Mouse (Mus musculus): Measurements from ENCODE around the gene Il17rd. TPM values are rescaled to one million over a fixed set of nuclear protein-coding genes. Genes with fewer than 3 reads are reported as not detected.
A peak's percentile ranks its signal among the peaks of the same experiment; 100 is the strongest.

The Il17rd gene
- total RNA-seq, 2 experiments from 2014 or later = 4.8 to 5.1 TPM

DNA sequence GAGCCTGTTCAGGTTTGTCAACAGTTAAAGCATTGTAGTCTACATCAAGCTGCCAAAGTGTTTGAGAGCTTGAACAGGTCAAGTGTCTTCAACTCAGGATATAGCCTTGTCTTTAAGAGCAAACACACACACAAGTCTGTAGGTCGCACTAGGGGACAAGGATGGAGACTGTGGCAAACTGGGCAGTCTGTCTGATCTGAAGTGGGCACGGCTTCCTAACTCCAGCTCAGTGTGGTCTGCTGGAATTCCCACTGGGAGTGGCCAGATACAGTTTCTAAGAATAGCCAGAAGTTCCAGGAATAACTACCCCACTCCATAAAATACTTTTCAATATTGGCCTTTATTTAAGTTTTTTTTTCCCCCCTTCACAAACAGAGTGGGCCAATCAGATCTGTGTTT is 37.8 kb downstream of the Il17rd start:
- DNase-seq = no peak
- intact Hi-C loops (cut with DNase I) = no loop called here

DNA sequence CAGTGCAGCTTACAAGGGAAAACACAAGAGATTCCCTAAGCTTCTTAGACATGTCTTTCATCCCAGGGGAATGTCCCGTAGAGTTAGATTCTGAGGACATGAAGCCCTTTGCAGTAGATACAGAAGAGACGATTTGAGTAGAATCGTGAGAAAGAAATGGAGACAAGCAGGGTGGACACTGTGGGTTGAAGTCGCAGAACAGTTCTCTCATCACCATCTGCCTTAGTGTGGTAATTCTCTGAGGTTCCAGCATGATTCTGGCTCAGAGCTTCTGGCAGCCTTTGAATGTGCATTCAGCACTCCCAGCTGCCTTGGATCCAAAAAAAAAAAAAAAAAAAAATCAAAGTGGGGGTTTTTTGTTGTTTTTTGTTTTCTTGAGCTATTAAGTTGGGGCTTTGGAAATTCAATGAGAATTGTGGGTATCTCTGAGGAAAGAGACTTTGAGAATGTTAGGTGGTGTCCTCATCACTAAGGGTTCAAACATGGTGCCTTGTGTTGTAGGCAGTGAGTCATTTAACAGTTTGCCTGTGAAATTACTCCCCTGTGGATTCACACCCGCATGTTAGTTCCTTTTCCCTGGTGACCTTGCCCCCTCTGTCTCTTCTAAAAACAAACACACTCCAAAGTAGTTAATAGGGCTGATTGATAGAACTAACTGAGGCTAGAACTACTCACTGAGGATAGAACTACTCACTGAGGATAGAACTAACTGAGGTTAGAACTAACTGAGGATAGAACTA is 43.0 kb downstream of the Il17rd start:
- no peak for DNase-seq
- intact Hi-C loops (cut with DNase I) = no loop called here

DNA sequence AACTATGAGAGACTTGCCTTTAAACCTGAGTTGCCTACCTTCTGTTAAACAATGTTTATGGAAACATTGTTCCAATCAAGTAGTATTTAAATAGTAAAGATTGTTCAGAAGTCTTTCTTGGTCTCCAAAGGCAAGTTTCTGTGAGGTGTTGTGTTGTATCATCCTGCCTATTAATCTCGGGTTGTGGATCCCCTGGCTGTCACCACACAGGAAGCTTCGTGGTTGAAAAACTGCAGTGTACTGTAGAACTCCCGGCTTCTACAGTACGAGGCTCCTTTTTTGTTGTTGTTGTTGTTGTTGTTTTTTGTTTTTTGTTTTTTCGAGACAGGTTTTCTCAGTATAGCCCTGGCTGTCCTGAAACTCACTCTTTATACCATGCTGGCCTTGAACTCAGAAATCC is 46.7 kb downstream of the Il17rd start:
- intact Hi-C loops (cut with DNase I) = no loop called here
- DNase-seq = no peak

DNA sequence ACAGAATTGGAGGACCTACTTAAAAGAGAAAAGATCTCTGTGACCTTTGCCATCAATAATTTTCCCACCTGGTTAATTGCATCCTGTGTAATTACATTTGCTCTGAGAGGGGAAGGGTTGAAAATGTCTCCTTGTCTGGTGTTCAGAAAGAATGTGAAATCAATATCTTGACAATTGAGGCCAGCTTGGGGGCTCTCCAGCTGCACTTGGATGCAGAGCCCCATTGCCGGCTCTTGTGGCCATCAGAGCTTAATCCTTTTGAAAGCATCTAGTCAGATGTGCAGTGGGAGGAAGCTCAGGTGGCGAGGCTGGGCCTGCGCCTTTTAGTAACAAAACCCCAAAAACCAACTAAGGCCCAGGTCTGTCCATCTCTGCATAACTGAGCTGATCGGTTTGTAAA is 47.3 kb downstream of the Il17rd start:
- DNase-seq = no peak
- intact Hi-C loops (cut with DNase I) = no loop called here

DNA sequence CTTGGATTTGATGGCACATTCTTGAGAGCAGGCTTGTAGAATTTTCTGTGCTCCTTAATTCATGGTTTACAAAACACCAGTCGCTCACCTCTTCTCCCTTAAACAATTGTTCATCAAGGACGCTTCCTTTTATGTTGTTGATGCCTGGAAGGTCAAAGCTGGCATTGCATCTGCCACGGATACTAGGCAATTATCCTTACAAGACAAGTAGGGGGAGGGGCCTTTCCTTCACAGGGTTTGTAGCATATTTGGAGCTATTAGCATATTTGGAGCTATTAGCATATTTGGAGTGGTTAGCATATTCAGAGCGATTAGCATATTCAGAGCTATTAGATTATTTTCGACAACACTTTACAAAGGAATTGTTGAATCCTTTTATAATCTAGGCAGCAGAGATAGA is 55.5 kb downstream of the Il17rd start:
- DNase-seq = no peak
- intact Hi-C loops (cut with DNase I) = no loop called here

DNA sequence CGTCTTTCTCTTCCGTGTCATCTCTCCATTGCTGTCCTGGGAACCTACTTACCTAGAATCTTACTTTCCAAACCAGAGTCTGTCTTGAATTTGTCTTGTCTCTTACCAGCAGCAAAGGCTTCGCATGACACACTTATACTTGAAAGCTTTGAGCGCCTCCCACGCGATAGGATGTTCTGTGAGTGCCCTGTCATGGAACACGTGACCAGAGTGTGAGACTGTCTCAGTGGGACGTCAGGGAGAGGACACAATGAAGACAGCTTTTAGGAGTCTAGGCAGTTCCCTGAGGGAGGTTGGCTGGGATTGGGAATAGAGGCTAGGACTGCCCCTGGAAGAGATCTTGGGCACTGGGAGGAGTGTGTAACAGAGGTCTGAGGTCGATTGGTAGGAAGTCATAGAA is 57.4 kb downstream of the Il17rd start:
- no peak for DNase-seq
- intact Hi-C loops (cut with DNase I) = loop anchor here (1.0 to 5.0 kb wide), 3 partner anchors 65 to 309 kb away; no protein-coding TSS in a partner anchor

DNA sequence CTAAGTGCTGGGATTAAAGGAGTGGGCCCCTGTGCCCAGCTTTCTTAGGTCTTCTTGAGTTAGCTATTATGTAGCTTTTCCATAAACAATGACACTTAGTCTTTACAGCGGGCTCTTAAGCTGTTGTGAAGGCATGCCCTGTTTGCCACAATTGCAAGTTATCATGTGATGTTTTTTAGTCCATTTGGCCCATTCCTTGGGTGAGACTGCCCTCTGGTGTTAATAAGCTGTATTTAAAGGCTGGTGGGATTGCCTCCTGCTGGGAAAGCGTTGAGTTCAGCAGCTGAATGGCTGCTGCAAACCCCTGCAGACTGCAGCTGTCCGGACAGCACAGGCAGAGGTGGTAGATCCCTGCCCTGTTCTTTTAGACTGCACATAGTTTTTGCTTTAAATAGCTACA is 58.0 kb downstream of the Il17rd start:
- peak; percentile 71 to 76 for DNase-seq
- intact Hi-C loops (cut with DNase I) = loop anchor here (1.0 to 5.0 kb wide), 3 partner anchors 65 to 309 kb away; no protein-coding TSS in a partner anchor

DNA sequence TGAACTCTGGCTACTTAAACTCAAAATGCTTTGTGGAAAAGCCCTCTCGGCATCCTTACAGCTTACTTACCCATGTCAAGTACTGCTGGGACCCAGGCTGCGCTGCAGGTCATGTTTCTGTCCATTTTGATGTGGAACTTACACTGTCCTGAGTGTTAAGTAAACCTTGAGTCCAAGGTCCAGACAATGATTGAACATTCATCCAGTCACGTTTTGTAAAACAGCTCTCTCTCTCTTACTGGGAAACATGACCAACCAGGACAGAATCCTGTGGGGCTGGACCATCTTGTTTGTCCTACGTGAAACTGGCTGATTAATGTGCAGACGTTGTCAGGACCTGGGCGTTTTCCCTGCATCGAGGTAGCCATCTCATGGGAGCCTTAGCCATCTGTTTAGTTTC is 63.0 kb downstream of the Il17rd start:
- intact Hi-C loops (cut with DNase I) = no loop called here
- DNase-seq = no peak

DNA sequence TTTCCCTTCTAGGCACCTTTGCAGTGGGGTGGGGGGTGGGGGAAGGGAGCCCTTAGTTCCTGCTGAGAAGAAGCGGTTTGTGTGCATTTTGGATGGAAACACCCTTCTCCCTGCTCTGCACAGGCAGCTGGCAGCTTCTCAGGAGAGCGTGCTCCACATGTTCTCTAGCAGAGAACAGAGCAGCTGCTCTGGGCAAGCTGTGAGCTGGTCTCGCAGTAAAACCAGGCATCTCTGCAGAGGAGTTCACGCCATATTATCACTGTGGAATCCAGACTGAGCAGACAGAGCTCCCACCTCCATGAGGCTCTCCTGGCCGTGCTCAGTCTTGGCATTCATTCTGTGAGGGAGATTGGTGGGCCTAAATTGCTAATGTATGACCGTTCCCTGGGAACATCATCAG is 64.0 kb downstream of the Il17rd start:
- intact Hi-C loops (cut with DNase I) = no loop called here
- no peak for DNase-seq

DNA sequence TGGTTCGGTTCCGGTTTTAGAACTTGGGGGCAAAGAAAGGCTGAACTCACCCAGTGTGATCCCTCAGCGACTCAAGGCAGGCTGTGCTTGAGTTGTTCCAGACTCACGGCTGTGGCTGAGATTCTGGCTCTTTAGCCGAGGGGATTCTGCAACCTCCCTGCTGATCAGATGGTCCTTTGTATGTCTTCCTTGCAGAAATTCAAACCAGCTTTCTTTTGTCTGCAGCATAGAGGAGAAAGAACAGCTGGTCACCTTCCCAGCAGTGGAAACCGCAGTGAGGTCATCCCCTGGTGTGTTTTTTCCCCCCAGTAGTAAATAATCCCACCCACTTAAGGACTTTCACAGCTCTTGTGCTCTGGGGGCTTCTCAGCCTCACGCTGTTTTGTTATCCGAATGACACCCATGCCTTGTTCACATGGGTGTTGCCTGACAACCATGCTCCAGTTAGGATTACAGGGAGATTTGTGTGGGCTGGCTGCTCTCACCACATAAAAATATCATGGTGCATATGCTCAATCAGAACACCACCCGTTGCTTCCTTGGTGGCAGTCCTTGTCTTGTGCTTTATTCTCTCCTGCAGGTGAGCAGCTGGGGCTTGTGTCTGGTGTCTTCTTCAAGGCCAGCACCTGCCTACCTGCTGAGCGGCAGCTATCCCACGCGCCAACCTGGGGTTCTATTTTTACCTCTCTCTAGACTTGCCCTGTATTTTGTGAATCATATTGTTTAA is 67.2 kb downstream of the Il17rd start:
- no peak for DNase-seq
- intact Hi-C loops (cut with DNase I) = no loop called here

DNA sequence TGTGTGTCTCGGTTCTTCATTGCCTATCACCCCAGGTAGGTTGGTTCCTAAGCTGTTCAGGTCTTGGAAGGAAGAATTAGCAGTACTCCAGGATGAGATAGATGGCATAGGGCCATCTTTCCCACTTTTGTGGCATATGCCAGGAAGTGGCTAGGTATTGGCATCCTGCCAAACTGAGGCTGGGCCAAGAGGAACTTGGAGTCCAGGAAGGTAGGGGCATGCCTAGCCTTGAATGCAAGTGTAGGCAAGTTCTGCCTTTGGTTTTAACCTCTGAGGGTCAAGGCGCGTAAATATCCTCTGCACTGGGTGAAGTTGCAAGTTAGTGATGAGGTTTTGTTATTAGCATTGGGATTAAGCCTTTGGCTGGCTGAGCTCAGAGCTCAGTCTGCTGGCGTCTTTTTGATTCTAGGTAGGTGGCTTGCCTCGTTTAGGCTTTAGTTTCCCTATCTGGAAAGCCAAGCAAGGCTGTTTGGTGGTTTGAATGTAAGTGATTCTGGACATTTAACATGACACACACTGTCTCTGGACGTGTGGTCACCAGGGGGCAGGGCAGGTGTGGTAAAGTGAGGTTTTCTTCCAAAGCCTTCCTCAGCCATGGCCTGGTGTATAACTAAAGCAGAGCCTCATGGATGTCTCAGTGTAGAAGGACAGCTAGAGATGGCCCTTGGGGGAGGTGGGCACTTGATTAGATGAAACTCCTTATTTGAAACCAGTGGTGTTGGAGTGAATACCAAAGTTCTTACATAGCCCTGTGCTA is 70.2 kb downstream of the Il17rd start:
- DNase-seq = peak in 1 of 2 experiments; percentile 34
- intact Hi-C loops (cut with DNase I) = loop anchor here (1.0 to 2.0 kb wide), 2 partner anchors 74 to 306 kb away; no protein-coding TSS in a partner anchor

DNA sequence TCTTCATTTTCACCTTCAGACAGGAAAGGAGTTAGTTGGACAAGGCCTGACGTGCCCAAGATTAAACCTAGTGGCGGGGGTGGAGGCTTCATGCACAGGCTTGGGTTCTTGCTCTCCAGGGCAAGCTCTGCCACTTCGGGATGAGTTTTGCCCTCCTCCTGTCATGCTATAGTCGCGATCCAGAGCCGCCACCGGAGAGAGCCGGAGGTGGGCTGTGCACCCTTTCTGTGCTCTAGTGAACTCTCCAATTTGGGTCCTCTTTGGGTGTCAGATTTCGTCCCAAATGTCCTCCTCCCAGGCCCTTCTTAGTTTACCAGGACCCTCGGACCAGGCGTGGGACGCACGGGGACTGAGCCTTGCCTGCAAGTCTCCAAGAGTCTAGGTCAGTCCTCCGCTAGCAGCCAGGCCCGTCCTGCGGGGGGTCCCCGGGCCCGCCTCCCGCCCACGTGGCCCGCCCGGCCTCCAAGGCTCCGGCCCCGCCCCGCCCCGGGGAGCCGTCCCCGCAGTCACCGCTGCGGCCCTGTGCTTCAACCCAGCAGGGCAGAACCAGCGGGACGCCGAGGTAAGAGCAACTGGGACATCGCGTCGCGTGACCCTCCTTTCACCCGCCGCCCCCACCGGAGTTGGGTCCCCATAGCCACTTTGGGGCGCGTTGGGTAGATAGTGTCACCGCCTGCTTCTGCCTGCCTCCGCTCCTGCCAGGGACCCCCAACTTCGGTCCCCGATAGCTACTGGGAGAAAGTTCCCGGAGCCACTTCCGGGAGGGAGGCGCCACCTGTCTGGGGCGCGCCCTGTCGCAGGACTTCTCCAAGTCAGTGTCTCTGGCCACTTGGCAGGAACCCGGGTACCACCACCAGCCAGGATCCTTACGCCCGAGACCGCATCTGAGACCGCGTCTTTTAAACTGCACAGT is 75.9 kb downstream of the Il17rd start, which contains the start of gene Arhgef3:
TSS of gene Arhgef3 (plus strand) at position 538 of the 913 bp plus-strand sequence.
- intact Hi-C loops (cut with DNase I) = no loop called here
- DNase-seq = peak; percentile 77 to 78

DNA sequence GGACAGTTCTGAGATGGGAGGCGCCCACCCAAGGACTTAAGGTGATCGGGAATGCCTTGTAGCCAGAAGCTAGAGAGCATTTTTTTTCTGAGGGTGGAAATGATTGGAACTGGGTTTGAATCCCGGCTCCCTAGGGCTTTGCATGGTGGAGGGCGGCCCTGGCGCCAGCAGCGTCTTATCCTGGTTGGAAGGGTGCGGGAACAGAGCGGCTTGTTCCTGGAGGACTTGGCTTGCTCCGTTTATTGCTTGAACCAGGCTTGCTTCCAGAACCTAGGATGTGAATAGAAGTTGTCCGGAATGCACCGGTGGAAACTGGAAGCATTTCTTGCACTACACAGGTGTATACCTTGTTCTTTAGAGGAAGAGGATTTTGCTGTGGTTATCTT is 76.5 kb downstream of the Il17rd start:
- DNase-seq = peak; percentile 60 to 62
- intact Hi-C loops (cut with DNase I) = no loop called here

DNA sequence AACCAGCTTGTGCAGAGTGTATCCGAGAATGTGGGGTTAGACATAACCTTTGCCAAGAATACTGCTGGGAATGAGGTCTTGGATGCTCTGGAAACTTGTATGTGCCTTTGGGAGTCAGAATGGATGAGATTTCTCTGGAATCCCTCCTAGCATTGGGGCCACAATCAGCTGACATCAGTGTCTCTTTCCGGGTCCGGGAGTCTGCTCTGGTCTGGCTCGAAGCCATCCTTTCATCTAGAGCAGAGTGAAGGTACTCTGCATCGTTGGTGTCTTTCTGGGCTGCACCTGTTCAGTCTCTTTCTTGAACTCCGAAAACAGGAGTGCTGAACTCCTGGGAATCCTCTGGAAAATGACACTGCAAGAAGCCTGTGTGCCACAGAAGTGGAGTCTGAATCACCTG is 77.2 kb downstream of the Il17rd start:
- no peak for DNase-seq
- intact Hi-C loops (cut with DNase I) = no loop called here

DNA sequence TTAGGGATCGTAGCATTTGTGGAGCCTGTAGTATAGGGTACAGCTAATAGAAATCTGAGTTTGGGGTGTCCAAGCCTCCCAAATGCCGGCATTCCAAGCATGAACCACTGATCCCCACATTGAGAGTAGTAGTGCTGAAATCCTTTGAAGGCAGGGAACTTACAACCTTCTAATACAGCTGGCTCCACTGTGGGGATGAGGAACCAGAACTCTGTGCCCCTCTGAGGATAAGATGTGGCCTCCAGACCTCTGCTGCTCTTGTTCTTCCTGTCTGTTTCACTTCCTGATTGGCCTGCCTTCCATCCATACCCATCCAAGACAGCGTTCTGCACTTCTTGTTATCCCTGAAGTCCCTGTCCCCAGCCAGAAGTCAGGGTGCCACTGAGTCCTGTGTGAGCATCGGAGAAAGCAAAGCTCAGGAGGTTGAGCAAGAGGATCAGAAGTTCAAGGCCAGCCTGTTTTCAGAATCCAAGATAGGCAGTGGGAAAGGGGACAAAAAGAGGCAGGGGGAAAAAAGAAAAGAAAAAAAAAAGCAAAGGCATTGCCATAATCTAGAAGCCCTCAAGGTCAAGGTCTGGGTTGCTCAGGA is 77.9 kb downstream of the Il17rd start:
- DNase-seq = no peak
- intact Hi-C loops (cut with DNase I) = no loop called here

DNA sequence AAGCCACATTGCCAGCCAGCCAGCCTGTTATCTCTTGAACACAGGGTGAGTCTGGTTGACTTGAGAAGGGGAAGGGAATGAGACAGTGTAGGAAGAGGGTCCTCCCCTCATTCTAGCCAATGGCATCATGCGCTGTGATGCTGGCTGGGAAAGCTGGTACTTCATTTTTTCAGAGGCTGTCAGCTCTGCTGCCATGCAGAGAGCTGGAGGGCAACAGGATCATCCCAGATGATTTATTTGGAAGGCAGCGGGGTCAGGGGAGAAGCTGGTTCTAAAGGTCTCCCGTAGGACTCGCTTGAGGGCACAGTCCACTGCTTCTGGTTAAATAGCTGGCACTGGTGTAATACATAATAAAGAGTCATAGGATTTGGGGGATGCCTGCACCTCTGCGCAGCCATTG is 79.8 kb downstream of the Il17rd start:
- intact Hi-C loops (cut with DNase I) = no loop called here
- DNase-seq = no peak

DNA sequence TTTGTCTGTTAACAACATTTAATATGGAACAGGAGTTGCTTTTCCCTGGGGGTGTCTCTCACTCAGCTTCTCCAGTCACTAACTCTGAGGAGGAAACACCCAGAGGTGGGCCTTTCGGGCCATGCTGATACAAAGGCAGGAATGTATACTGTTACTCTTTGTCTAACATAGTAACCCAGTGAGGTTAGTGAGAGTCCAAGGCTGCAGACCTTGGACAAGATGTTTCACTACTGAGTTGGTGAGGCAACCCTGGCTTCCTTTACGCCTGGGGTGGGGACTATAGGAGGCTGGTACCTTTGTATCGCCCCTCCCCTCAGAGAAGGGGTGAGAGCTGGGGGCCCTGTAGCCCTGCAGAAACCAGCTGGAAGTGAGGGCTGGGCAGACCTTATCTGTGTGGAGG is 83.9 kb downstream of the Il17rd start:
- DNase-seq = no peak
- intact Hi-C loops (cut with DNase I) = no loop called here

DNA sequence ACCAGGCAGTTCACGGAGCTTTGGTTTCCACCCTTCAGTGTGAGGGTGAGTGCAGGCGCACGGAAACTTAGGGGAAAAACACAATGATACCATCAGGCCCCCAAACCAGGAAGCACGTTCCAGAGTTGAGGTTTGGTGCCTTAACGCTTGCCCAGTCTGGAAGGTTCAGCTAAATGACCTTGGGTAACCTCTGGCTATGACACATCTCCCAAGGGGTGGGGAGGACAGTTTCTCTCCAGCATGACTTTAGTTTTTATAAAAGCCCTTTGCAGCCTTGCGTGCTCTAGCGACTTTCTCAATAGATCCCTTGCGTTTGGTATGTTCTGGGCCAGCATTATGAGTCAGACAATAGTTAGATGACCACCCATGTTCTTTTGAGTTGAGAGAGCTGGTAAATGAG is 84.8 kb downstream of the Il17rd start:
- intact Hi-C loops (cut with DNase I) = no loop called here
- peak; percentile 35 to 56 for DNase-seq

DNA sequence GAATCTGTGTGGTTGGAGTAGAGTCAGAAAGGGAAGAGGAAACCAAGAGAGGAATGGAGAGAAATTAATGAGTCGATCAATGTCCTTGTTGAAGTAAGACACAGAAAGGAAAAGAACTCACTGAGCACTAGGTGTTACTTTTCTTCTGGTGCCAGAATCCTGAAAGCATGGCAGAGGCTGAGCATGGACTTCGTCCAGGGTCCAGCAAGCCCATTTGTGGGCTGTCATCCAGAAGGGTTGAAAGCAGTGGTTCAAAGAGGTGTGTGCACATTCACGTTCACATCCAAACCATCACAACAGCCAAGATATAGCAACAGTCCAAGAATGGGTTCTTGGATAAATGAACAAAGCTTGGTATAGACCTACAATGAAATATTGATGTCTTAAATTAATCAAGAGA is 91.3 kb downstream of the Il17rd start:
- intact Hi-C loops (cut with DNase I) = no loop called here
- DNase-seq = no peak

DNA sequence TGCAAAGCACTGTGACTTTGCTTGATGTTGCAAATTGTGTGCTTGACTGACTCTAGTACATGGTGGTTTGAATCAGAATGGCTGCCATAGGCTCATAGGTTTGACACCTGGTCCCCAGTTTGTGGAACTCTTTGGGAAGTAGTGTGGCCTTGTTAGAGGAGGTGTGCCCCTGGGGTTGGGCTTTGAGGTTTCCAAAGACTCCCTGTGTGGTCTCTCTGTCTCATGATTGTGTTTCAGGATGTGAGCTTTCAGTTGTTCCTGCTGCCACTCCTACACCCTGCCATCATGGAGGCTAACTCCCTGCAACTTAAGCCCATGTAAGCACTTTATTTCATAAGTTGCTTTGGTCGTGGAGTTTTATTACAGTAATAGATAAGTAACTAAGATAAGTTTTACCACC is 91.9 kb downstream of the Il17rd start:
- intact Hi-C loops (cut with DNase I) = no loop called here
- DNase-seq = no peak

All from heart, postnatal 36 days (tissue).